Mouse (Mus musculus) heart, adult 2 months (tissue): ENCODE measurements around the gene Tdrd12.

Experiments
- CTCF ChIP-seq: fragments of 200-600 bp; IDR thresholded peaks from 2 replicates; pipeline ENCODE4 v1.8.1; 2022; ENCODE audit warnings: antibody characterized with exemption, mild to moderate bottlenecking, moderate library complexity
- POLR2A ChIP-seq: fragments of 200-500 bp; IDR thresholded peaks from 2 replicates; pipeline ENCODE4 v1.6.1; 2011; ENCODE audit warnings: mild to moderate bottlenecking, low read depth, low read length, control low read depth; ENCODE audit not compliant: insufficient read depth

GRCm38 (mm10) chr7:35497516-35497915 lies 40.0 kb downstream of the Tdrd12 start:
- no peak for TF ChIP-seq POLR2A
- no peak for TF ChIP-seq CTCF
